Mouse (Mus musculus) heart, adult 2 months (tissue): ENCODE results near the gene Olfr455. TPM values are rescaled to one million over a fixed set of nuclear protein-coding genes. Genes with fewer than 3 reads are reported as not detected.
A peak's percentile ranks its signal among the peaks of the same experiment; 100 is the strongest.

Experiments used
- DNase-seq, 2 experiments: peaks; one replicate each; pipeline ENCODE4 v3.0.0; 2021
- H3K27ac ChIP-seq: fragments of 200-600 bp; 2 replicates; pipeline ENCODE4 v1.8.1; 2022
- H3K27me3 ChIP-seq: fragments of 200-500 bp; 2 replicates; pipeline ENCODE4 v1.6.1; 2012; ENCODE audit warnings: mild to moderate bottlenecking, low read length, inconsistent platforms, mixed read lengths; ENCODE audit not compliant: control insufficient read depth, insufficient read depth
- H3K36me3 ChIP-seq: fragments of 200-500 bp; 2 replicates; pipeline ENCODE4 v1.6.1; 2012; ENCODE audit warnings: low read length, inconsistent platforms; ENCODE audit not compliant: control insufficient read depth, insufficient read depth
- H3K4me1 ChIP-seq: fragments of 200-500 bp; 2 replicates; pipeline ENCODE4 v1.6.1; 2011; ENCODE audit warnings: low read length; ENCODE audit not compliant: control insufficient read depth, insufficient read depth
- H3K4me3 ChIP-seq: fragments of 200-600 bp; 2 replicates; pipeline ENCODE4 v1.8.1; 2022
- H3K79me2 ChIP-seq: fragments of 200-500 bp; replicated peaks from 2 replicates; pipeline ENCODE4 v1.6.1; 2012; ENCODE audit warnings: mild to moderate bottlenecking, inconsistent platforms, low read length, moderate library complexity, mixed read lengths; ENCODE audit not compliant: control insufficient read depth, insufficient read depth
- H3K9ac ChIP-seq: fragments of 200-500 bp; 2 replicates; pipeline ENCODE4 v1.6.1; 2012; ENCODE audit warnings: low read depth, mild to moderate bottlenecking, control low read depth, inconsistent platforms, low read length, mixed read lengths
- CTCF ChIP-seq: fragments of 200-600 bp; IDR thresholded peaks from 2 replicates; pipeline ENCODE4 v1.8.1; 2022; ENCODE audit warnings: antibody characterized with exemption, mild to moderate bottlenecking, moderate library complexity
- EP300 ChIP-seq: fragments of 200-500 bp; IDR thresholded peaks from 2 replicates; pipeline ENCODE4 v1.6.1; 2011; ENCODE audit warnings: low read depth, low read length, control low read depth; ENCODE audit not compliant: insufficient read depth
- POLR2A ChIP-seq: fragments of 200-500 bp; IDR thresholded peaks from 2 replicates; pipeline ENCODE4 v1.6.1; 2011; ENCODE audit warnings: mild to moderate bottlenecking, low read depth, low read length, control low read depth; ENCODE audit not compliant: insufficient read depth
- WGBS: fragments of 180-500 bp; shearing (Covaris S2); methylation state at CpG from one replicate; pipeline ENCODE4 v1.1.7; 2018; 5-methylcytosine and 5-hydroxymethylcytosine counted together
- intact Hi-C: fragments of 180-260 bp; cut with DNase I; formaldehyde crosslinking; loops from one replicate; pipeline ENCODE4 v1.15.1; 2025
- long read RNA-seq: library from polyadenylated mRNA; stranded (forward); transcript quantifications from one replicate; pipeline ENCODE4 v2.0.0, GENCODE M21; 2021
- polyA plus RNA-seq: library from polyadenylated mRNA; depleted of rRNA; stranded (reverse); fragments of >200 nt; gene quantifications from 2 replicates; pipeline ENCODE4 v1.2.3, GENCODE M21; 2012; rRNA removed
- total RNA-seq, 2 experiments: library from RNA; stranded (reverse); gene quantifications; 2 replicates each; pipeline ENCODE4 v1.2.3; 2021

Olfr455 gene
- total RNA-seq = not detected
- polyA plus RNA-seq = not detected in 2 replicates
- long read RNA-seq = 0 reads

DNA sequence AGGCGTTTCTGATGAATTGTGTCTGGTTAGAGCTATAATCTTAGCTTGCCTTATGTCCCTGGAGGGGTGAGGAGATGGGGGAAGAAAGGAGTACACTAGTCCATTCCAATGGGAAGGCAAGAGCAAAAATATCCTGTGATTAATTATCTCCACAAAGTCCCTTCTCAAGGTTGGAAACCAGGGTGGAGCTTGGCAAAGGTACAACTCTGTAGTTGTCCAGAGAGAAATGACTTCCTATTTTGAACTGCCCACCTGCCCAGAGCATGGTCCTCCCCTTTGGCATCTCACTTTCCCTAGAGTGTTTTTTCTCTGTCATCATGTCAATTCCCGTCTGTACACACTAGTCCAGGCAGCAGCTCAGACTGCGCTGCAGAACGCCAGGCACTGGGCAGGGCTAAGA, at the start of gene Olfr455:
Gene Olfr455, minus strand, starts transcription at position 127 of the 400 bp plus-strand sequence.
- Histone ChIP-seq H3K27ac (no peak within 1 kb of the TSS), H3K4me3 (no peak within 1 kb of the TSS), H3K36me3 (peaks cover 3% of the 10 kb centered on the region), H3K79me2 (no peaks in the 10 kb centered on the region), H3K9ac (no peak within 1 kb of the TSS), H3K4me1 (peaks cover 4% of the 10 kb centered on the region), H3K27me3 (no peaks in the 10 kb centered on the region)
- intact Hi-C loops = loop anchor here (2.0 to 5.0 kb wide), 2 partner anchors 35 to 165 kb away; no protein-coding TSS in a partner anchor
- TF ChIP-seq EP300 (no peak), POLR2A (no peak), CTCF (no peak)
- no peak for DNase-seq
- 62% methylated on average over 4 of the region's 4 CpGs for WGBS

DNA sequence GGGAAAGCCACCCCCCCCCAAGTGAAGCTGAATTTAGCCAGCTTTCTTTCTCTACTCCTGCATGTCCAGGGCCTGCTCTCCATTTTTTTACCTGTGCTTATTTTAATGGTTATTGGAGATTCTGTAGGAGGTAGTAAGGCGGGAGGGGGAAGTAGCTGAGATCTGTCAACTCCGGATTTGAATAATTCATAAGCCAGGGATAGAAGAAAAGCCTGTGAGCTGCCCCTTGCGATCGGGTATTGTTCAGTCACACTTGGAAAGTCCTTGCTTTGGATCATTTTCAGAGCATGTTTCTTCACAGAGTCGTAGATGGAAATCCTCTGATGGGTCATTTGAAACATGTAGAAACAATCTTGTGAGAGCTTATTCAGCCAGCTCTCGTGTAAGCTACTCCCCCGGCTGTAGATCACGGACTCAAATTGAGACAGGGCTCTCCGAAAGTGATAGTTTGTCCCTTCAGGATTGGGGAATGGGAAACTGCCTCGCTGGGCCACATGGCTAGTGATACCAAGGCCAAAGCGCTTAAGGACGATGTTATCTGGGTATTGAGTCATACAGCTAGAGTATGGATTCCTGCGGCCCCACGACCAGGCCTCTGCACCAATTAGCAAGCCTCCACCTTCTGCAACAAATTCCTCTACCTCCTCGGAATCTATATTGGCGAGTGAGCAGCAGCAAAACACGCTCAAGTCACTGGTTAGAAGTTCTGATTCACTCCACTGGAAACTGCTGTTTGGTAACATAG, 45.9 kb upstream of the Olfr455 start:
- DNase-seq = no peak
- 73% methylated on average over 17 of the region's 17 CpGs for WGBS
- Histone ChIP-seq H3K27me3 (no peaks in the 10 kb centered on the region), H3K36me3 (no peaks in the 10 kb centered on the region), H3K4me1 (no peaks in the 10 kb centered on the region), H3K79me2 (no peaks in the 10 kb centered on the region), H3K9ac (no peak overlapping the region), H3K4me3 (no peak overlapping the region), H3K27ac (no peak overlapping the region)
- no peak for TF ChIP-seq EP300
- TF ChIP-seq POLR2A = no peak
- TF ChIP-seq CTCF = no peak
- intact Hi-C loops = no loop called here

DNA sequence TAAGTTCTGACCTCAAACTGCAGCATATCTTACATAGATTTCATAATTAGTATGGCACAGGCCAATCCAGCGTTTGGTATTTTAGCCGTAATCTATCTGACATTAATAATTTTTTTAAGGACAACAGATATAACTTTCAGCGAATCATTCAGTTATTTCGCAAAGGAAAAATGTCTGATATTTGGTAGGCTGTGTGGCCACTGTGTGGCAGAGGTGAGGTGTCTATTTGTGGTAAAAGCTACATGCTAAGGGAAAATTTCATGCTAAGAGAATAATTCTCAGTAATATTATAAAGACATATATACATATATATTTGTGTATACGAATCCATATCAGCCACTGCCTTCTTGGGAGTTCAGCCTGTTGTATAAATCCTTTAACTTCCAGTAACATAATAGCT, 39.2 kb upstream of the Olfr455 start:
- intact Hi-C loops = loop anchor here (10.0 kb wide), 1 partner anchor 272 kb away; no protein-coding TSS in a partner anchor
- Histone ChIP-seq H3K4me3 (no peak overlapping the region), H3K79me2 (no peaks in the 10 kb centered on the region), H3K27me3 (no peaks in the 10 kb centered on the region), H3K4me1 (no peaks in the 10 kb centered on the region), H3K9ac (no peak overlapping the region), H3K36me3 (no peaks in the 10 kb centered on the region), H3K27ac (no peak overlapping the region)
- no peak for TF ChIP-seq POLR2A
- no peak for TF ChIP-seq CTCF
- no peak for TF ChIP-seq EP300
- DNase-seq = no peak
- 70% methylated on average over 5 of the region's 5 CpGs for WGBS

DNA sequence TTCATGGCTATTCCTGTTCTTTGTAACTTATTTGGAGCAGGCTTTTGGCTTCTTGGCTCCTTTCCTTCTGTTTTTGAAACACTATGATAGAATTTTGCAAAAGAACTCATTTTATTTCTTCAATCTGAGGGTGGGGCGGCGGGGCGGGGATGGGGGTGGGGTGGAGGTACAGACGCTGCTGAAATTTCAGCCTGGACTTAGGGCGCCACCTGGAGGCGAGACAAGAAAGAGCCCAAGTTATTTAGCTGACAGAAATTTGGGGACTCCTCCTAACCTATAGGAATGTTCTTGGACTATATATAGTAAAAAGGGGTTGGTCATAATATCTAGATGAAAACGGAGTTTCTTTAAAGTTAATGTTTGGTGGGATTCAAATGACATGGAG, 36.1 kb upstream of the Olfr455 start:
- Histone ChIP-seq H3K4me3 (peak overlapping the region; percentile 28; the same call in 1 of the 2 replicates), H3K27ac (no peak overlapping the region), H3K4me1 (no peaks in the 10 kb centered on the region), H3K79me2 (no peaks in the 10 kb centered on the region), H3K36me3 (no peaks in the 10 kb centered on the region), H3K27me3 (no peaks in the 10 kb centered on the region), H3K9ac (no peak overlapping the region)
- intact Hi-C loops = loop anchor here (1.0 to 10.0 kb wide), 7 partner anchors 37 to 822 kb away; partner anchors contain the start of genes Olfr455, Tas2r126 and Zyx
- peak; percentile 50 to 79 for DNase-seq
- WGBS = 1% methylated on average over 7 of the region's 7 CpGs
- TF ChIP-seq EP300 (no peak), CTCF (peak; percentile 94)

DNA sequence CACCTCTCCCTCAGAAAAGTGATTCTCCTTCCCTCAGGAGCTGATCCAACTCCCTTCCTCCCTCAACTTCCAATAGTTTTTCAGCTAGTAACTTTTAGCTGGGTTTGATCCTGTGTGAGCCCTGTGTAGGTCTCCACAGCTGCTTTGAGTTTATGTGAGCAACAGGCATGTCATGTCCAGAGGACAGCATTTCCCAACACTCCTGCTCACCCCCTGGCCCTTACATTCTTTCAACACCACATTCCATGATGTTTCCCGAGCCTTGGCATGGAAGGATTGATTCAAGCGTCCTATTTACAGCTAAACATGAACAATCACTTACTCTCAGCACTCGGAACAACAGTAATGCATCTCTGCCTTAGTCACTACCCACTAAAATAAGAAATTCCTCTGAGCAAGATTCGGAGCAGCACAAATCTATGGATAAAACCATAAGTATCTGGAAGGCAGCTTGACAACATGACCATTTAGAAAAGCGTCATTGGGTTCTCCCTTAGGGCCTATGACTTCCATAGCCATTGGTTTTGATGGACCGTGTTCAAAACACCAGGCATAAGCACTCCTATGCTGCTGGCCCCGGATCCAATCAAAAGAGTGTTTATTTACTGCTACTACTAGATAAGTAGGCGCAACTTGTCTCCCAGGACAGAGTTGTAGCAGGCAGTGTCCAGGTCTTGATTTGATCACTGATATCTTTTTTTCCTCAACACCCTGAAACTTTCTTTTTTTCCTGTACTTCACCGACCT, 35.5 kb upstream of the Olfr455 start:
- Histone ChIP-seq H3K27ac (no peak overlapping the region), H3K79me2 (no peaks in the 10 kb centered on the region), H3K4me3 (peak overlapping the region; percentile 28; the same call in 1 of the 2 replicates), H3K36me3 (no peaks in the 10 kb centered on the region), H3K27me3 (no peaks in the 10 kb centered on the region), H3K4me1 (no peaks in the 10 kb centered on the region), H3K9ac (no peak overlapping the region)
- no peak for TF ChIP-seq CTCF
- no peak for TF ChIP-seq POLR2A
- WGBS = 38% methylated on average over 9 of the region's 9 CpGs
- no peak for DNase-seq
- intact Hi-C loops = loop anchor here (1.0 to 10.0 kb wide), 7 partner anchors 36 to 822 kb away; partner anchors contain the start of genes Olfr455, Tas2r126 and Zyx

DNA sequence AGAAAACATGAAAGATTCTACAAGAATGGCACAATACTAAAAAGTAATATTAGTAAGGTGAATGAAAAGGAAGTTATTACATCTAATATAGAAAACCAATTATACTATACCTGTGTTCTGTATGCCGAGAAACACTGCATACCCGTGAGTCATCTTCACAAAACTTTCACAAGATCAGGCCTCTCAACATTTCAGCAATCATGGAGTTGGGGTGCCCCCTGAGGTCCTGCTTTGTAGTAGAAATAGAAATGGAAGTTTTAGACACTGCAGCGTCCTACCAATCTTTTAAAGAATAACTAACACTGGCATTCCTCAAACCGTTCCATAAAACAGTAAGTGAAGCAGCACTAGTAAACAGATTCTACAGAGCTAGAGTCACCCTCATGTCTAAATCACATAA, 31.3 kb upstream of the Olfr455 start:
- no peak overlapping the region for H3K4me3 ChIP-seq

More for the DNA sequence above, 31.3 kb upstream of the Olfr455 start:
- no peak overlapping the region for H3K27ac ChIP-seq
- H3K9ac ChIP-seq = no peak overlapping the region
- no peak for TF ChIP-seq EP300
- TF ChIP-seq CTCF = peak; percentile 53
- TF ChIP-seq POLR2A = no peak
- no peaks in the 10 kb centered on the region for H3K36me3 ChIP-seq
- H3K27me3 ChIP-seq = no peaks in the 10 kb centered on the region
- 39% methylated on average over 4 of the region's 4 CpGs for WGBS
- H3K79me2 ChIP-seq = no peaks in the 10 kb centered on the region
- intact Hi-C loops = no loop called here
- no peaks in the 10 kb centered on the region for H3K4me1 ChIP-seq
- no peak for DNase-seq
